Mouse (Mus musculus): ENCODE measurements around the gene Cd274. TPM values are rescaled to one million over a fixed set of nuclear protein-coding genes. Genes with fewer than 3 reads are reported as not detected.

The Cd274 gene
- polyA plus RNA-seq, 1 experiment from 2014 or later, result 0.57 TPM

GRCm38 (mm10) chr19:29362173-29362930 is 4.9 kb upstream of the Cd274 start:
- ATAC-seq, result peak; percentile 25; the same call in 1 of the 2 replicates
- Histone ChIP-seq H3K4me2 (replicated peaks; ENCODE audit: low read depth, low read length) (peak overlapping the region; percentile 90), H3K27me3 (replicated peaks; ENCODE audit: insufficient read depth, low read length) (no peaks in the 10 kb centered on the region), H3K4me3 (ENCODE audit: low read depth, low read length) (peak overlapping the region; percentile 56), H3K4me1 (ENCODE audit: insufficient read depth, low read depth, low read length) (peaks cover under 1% of the 10 kb centered on the region; the same call in 1 of the 2 replicates), H3K27ac (ENCODE audit: low read length) (no peak overlapping the region), H3K36me3 (ENCODE audit: insufficient read depth, low read length) (0 out of 2 replicates have a peak, but pooled peaks cover 9% of the 10 kb centered on the region), H3K9ac (replicated peaks; ENCODE audit: low read depth) (no peak overlapping the region), H3K9me3 (ENCODE audit: low read length) (no peaks in the 10 kb centered on the region)
- TF ChIP-seq CTCF (IDR thresholded peaks at IDR 0.05), result no peak
- no peak for TF ChIP-seq EP300 (IDR thresholded peaks at IDR 0.05)
- 34% methylated on average over 13 of the region's 13 CpGs for WGBS
- peak; percentile 40 for DNase-seq (ENCODE audit: low spot score)

- WGBS, result 81% methylated on average over 7 of the region's 7 CpGs
- DNase-seq (ENCODE audit: low spot score) (no peak), ATAC-seq (no peak)
- Histone ChIP-seq H3K4me1 (ENCODE audit: insufficient read depth, low read depth, low read length) (peaks cover 3% of the 10 kb centered on the region; the same call in 1 of the 2 replicates), H3K4me2 (replicated peaks; ENCODE audit: low read depth, low read length) (no peak overlapping the region), H3K4me3 (ENCODE audit: low read depth, low read length) (no peak overlapping the region), H3K27ac (ENCODE audit: low read length) (no peak overlapping the region), H3K9ac (replicated peaks; ENCODE audit: low read depth) (no peak overlapping the region), H3K9me3 (ENCODE audit: low read length) (no peaks in the 10 kb centered on the region), H3K27me3 (replicated peaks; ENCODE audit: insufficient read depth, low read length) (no peaks in the 10 kb centered on the region), H3K36me3 (ENCODE audit: insufficient read depth, low read length) (0 out of 2 replicates have a peak, but pooled peaks cover 4% of the 10 kb centered on the region)
- TF ChIP-seq EP300 (IDR thresholded peaks at IDR 0.05) (no peak), CTCF (IDR thresholded peaks at IDR 0.05) (no peak)
Measured at GRCm38 (mm10) chr19:29363557-29363956, 3.7 kb upstream of the Cd274 start.

- Histone ChIP-seq H3K4me1 (ENCODE audit: insufficient read depth, low read depth, low read length) (peaks cover 3% of the 10 kb centered on the region; the same call in 1 of the 2 replicates), H3K27me3 (replicated peaks; ENCODE audit: insufficient read depth, low read length) (no peaks in the 10 kb centered on the region), H3K9ac (replicated peaks; ENCODE audit: low read depth) (no peak overlapping the region), H3K27ac (ENCODE audit: low read length) (no peak overlapping the region), H3K36me3 (ENCODE audit: insufficient read depth, low read length) (no peaks in the 10 kb centered on the region), H3K4me3 (ENCODE audit: low read depth, low read length) (no peak overlapping the region), H3K9me3 (ENCODE audit: low read length) (no peaks in the 10 kb centered on the region), H3K4me2 (replicated peaks; ENCODE audit: low read depth, low read length) (no peak overlapping the region)
- TF ChIP-seq CTCF (IDR thresholded peaks at IDR 0.05) (no peak), EP300 (IDR thresholded peaks at IDR 0.05) (no peak)
- DNase-seq (ENCODE audit: low spot score) (no peak), ATAC-seq (no peak)
- 75% methylated on average over 5 of the region's 5 CpGs for WGBS
Measured at GRCm38 (mm10) chr19:29364076-29364475, 3.2 kb upstream of the Cd274 start.

GRCm38 (mm10) chr19:29365105-29365504 is 2.1 kb upstream of the Cd274 start:
- Histone ChIP-seq H3K9me3 (ENCODE audit: low read length) (no peaks in the 10 kb centered on the region), H3K4me1 (ENCODE audit: insufficient read depth, low read depth, low read length) (peaks cover 3% of the 10 kb centered on the region; the same call in 1 of the 2 replicates), H3K36me3 (ENCODE audit: insufficient read depth, low read length) (no peaks in the 10 kb centered on the region), H3K9ac (replicated peaks; ENCODE audit: low read depth) (no peak overlapping the region), H3K27me3 (replicated peaks; ENCODE audit: insufficient read depth, low read length) (no peaks in the 10 kb centered on the region), H3K4me2 (replicated peaks; ENCODE audit: low read depth, low read length) (no peak overlapping the region), H3K27ac (ENCODE audit: low read length) (no peak overlapping the region), H3K4me3 (ENCODE audit: low read depth, low read length) (no peak overlapping the region)
- 27% methylated on average over 3 of the region's 3 CpGs for WGBS
- TF ChIP-seq CTCF (IDR thresholded peaks at IDR 0.05) (no peak), EP300 (IDR thresholded peaks at IDR 0.05) (no peak)
- ATAC-seq (no peak), DNase-seq (ENCODE audit: low spot score) (no peak)

GRCm38 (mm10) chr19:29366226-29366968 is 858 bp upstream of the Cd274 start:
- H3K4me3 ChIP-seq (ENCODE audit: low read depth, low read length), result peak overlapping the region; percentile 56
- no peaks in the 10 kb centered on the region for H3K27me3 ChIP-seq (replicated peaks; ENCODE audit: insufficient read depth, low read length)
- H3K9me3 ChIP-seq (ENCODE audit: low read length), result no peaks in the 10 kb centered on the region
- ATAC-seq (no peak), DNase-seq (ENCODE audit: low spot score) (no peak)
- H3K36me3 ChIP-seq (ENCODE audit: insufficient read depth, low read length), result no peaks in the 10 kb centered on the region
- H3K4me1 ChIP-seq (ENCODE audit: insufficient read depth, low read depth, low read length), result peaks cover 3% of the 10 kb centered on the region; the same call in 1 of the 2 replicates
- TF ChIP-seq CTCF (IDR thresholded peaks at IDR 0.05), result no peak
- TF ChIP-seq EP300 (IDR thresholded peaks at IDR 0.05), result no peak
- H3K27ac ChIP-seq (ENCODE audit: low read length), result peak overlapping the region; percentile 78; the same call in 1 of the 2 replicates
- peak overlapping the region; percentile 67 for H3K4me2 ChIP-seq (replicated peaks; ENCODE audit: low read depth, low read length)
- H3K9ac ChIP-seq (replicated peaks; ENCODE audit: low read depth), result peak overlapping the region; percentile 27; the same call in 1 of the 2 replicates
- WGBS, result 44% methylated on average over 20 of the region's 20 CpGs

- DNase-seq (ENCODE audit: low spot score), result no peak
- 79% methylated on average over 2 of the region's 2 CpGs for WGBS
- ATAC-seq, result no peak
- no peaks in the 10 kb centered on the region for H3K36me3 ChIP-seq (ENCODE audit: insufficient read depth, low read length)
- no peak overlapping the region for H3K4me2 ChIP-seq (replicated peaks; ENCODE audit: low read depth, low read length)
- H3K4me3 ChIP-seq (ENCODE audit: low read depth, low read length), result no peak overlapping the region
- H3K27me3 ChIP-seq (replicated peaks; ENCODE audit: insufficient read depth, low read length), result no peaks in the 10 kb centered on the region
- TF ChIP-seq EP300 (IDR thresholded peaks at IDR 0.05) (no peak), CTCF (IDR thresholded peaks at IDR 0.05) (no peak)
- H3K9ac ChIP-seq (replicated peaks; ENCODE audit: low read depth), result no peak overlapping the region
- H3K4me1 ChIP-seq (ENCODE audit: insufficient read depth, low read depth, low read length), result peaks cover 8% of the 10 kb centered on the region; the same call in 1 of the 2 replicates
- H3K27ac ChIP-seq (ENCODE audit: low read length), result no peak overlapping the region
- no peaks in the 10 kb centered on the region for H3K9me3 ChIP-seq (ENCODE audit: low read length)
Measured at GRCm38 (mm10) chr19:29368041-29368440, 786 bp downstream of the Cd274 start.

Data from lung, postnatal 0 days (tissue).